Mouse (Mus musculus) midbrain, embryonic 16.5 days (tissue): ENCODE results near the gene Cdc42bpg. TPM values are rescaled to one million over a fixed set of nuclear protein-coding genes. Genes with fewer than 3 reads are reported as not detected.

Source experiments
- ATAC-seq: fragments of 200-750 bp; cut with Nextera tagmentation; 2 replicates; pipeline ENCODE4 v1.8.0; 2017; ENCODE audit warnings: moderate TSS enrichment
- H3K27ac ChIP-seq: fragments of 300-500 bp; sonication (generic); 2 replicates; pipeline ENCODE4 v1.5.1; 2014; ENCODE audit warnings: mild to moderate bottlenecking, low read length, mixed read lengths
- H3K27me3 ChIP-seq: fragments of 300-500 bp; sonication (generic); 2 replicates; pipeline ENCODE4 v1.6.1; 2014; ENCODE audit warnings: low read depth, low read length, mixed read lengths; ENCODE audit not compliant: control insufficient read depth, insufficient read depth
- H3K36me3 ChIP-seq: fragments of 300-500 bp; sonication (generic); 2 replicates; pipeline ENCODE4 v1.6.1; 2014; ENCODE audit warnings: mild to moderate bottlenecking, low read length, moderate library complexity, mixed read lengths; ENCODE audit not compliant: control insufficient read depth, insufficient read depth
- H3K4me1 ChIP-seq: fragments of 300-500 bp; sonication (generic); 2 replicates; pipeline ENCODE4 v1.6.1; 2014; ENCODE audit warnings: mild to moderate bottlenecking, low read length, mixed read lengths; ENCODE audit not compliant: control insufficient read depth, insufficient read depth
- H3K4me2 ChIP-seq: fragments of 300-500 bp; sonication (generic); 2 replicates; pipeline ENCODE4 v1.6.1; 2014; ENCODE audit warnings: mild to moderate bottlenecking, low read length, mixed read lengths
- H3K4me3 ChIP-seq: fragments of 300-500 bp; sonication (generic); 2 replicates; pipeline ENCODE4 v1.5.1; 2014; ENCODE audit warnings: low read depth, mild to moderate bottlenecking, low read length, moderate library complexity, mixed read lengths
- H3K9ac ChIP-seq: fragments of 300-500 bp; sonication (generic); 2 replicates; pipeline ENCODE4 v1.6.1; 2014; ENCODE audit warnings: low read depth, low read length, mixed read lengths
- H3K9me3 ChIP-seq: fragments of 300-500 bp; sonication (generic); replicated peaks from 2 replicates; pipeline ENCODE4 v1.6.1; 2014; ENCODE audit warnings: mild to moderate bottlenecking, low read length, mixed read lengths; ENCODE audit not compliant: control insufficient read depth, poor library complexity, severe bottlenecking
- WGBS: fragments of 180-500 bp; shearing (Covaris S2); extraction: QIAGEN DNeasy Blood & Tissue Kit; methylation state at CpG from one replicate; pipeline ENCODE4 v1.1.7; 2014; 5-methylcytosine and 5-hydroxymethylcytosine counted together
- polyA plus RNA-seq: library from polyadenylated mRNA; unstranded; fragments of >200 nt; fragmentation: Nextera tagmentation; extraction: Ambion mirVana; gene quantifications from 2 replicates; pipeline ENCODE4 v1.2.1, GENCODE M21; 2015

The Cdc42bpg gene
- 0.34 and 0.35 TPM in 2 replicates for polyA plus RNA-seq

GRCm38 (mm10) chr19:6306137-6306551 lies at the start of gene Cdc42bpg:
TSS of gene Cdc42bpg (plus strand) at chr19:6306456.
- H3K27ac ChIP-seq: no peak within 1 kb of the TSS
- peak within 1 kb of the TSS; percentile 63 for H3K9ac ChIP-seq
- peaks cover 2% of the 10 kb centered on the region; the same call in 1 of the 2 replicates for H3K4me1 ChIP-seq
- no peaks in the 10 kb centered on the region for H3K36me3 ChIP-seq
- peaks cover 2% of the 10 kb centered on the region; the same call in 1 of the 2 replicates for H3K27me3 ChIP-seq
- WGBS: 2% methylated on average over 37 of the region's 38 CpGs
- peak within 1 kb of the TSS; percentile 52 for H3K4me3 ChIP-seq
- H3K4me2 ChIP-seq: peak within 1 kb of the TSS; percentile 66
- no peaks in the 10 kb centered on the region for H3K9me3 ChIP-seq
- ATAC-seq: peak; percentile 68

- peaks cover 46% of the 10 kb centered on the region for H3K36me3 ChIP-seq
- WGBS: 57% methylated on average over 2 of the region's 2 CpGs
These were observed 45.8 kb upstream of the Cdc42bpg start for GRCm38 (mm10) chr19:6260428-6260827.

GRCm38 (mm10) chr19:6260946-6261345 lies 45.3 kb upstream of the Cdc42bpg start:
- WGBS: 84% methylated on average over 4 of the region's 4 CpGs
- Histone ChIP-seq H3K9ac (no peak overlapping the region), H3K4me1 (no peaks in the 10 kb centered on the region), H3K4me3 (no peak overlapping the region), H3K9me3 (no peaks in the 10 kb centered on the region), H3K27ac (no peak overlapping the region), H3K4me2 (no peak overlapping the region), H3K27me3 (no peaks in the 10 kb centered on the region), H3K36me3 (peaks cover 42% of the 10 kb centered on the region)
- no peak for ATAC-seq

More at GRCm38 (mm10) chr19:6260428-6260827, 45.8 kb upstream of the Cdc42bpg start:
- Histone ChIP-seq H3K27me3 (no peaks in the 10 kb centered on the region), H3K9me3 (no peaks in the 10 kb centered on the region), H3K27ac (no peak overlapping the region), H3K4me2 (no peak overlapping the region), H3K9ac (no peak overlapping the region), H3K4me3 (no peak overlapping the region), H3K4me1 (no peaks in the 10 kb centered on the region)
- ATAC-seq: no peak

- Histone ChIP-seq H3K9ac (no peak overlapping the region), H3K27ac (no peak overlapping the region), H3K4me1 (no peaks in the 10 kb centered on the region), H3K9me3 (no peaks in the 10 kb centered on the region), H3K36me3 (peaks cover 38% of the 10 kb centered on the region), H3K4me3 (no peak overlapping the region), H3K4me2 (no peak overlapping the region), H3K27me3 (no peaks in the 10 kb centered on the region)
- no peak for ATAC-seq
- 93% methylated on average over 14 of the region's 14 CpGs for WGBS
These were observed 44.9 kb upstream of the Cdc42bpg start for GRCm38 (mm10) chr19:6261379-6261778.

- WGBS: 61% methylated on average over 7 of the region's 7 CpGs
- ATAC-seq: no peak
- Histone ChIP-seq H3K27me3 (no peaks in the 10 kb centered on the region), H3K4me2 (no peak overlapping the region), H3K27ac (no peak overlapping the region), H3K4me1 (no peaks in the 10 kb centered on the region), H3K9ac (no peak overlapping the region), H3K36me3 (peaks cover 32% of the 10 kb centered on the region), H3K4me3 (no peak overlapping the region), H3K9me3 (no peaks in the 10 kb centered on the region)
These were observed 44.0 kb upstream of the Cdc42bpg start for GRCm38 (mm10) chr19:6262222-6262621.

- no peaks in the 10 kb centered on the region for H3K9me3 ChIP-seq
- no peak overlapping the region for H3K4me2 ChIP-seq
- H3K27me3 ChIP-seq: no peaks in the 10 kb centered on the region
- peaks cover 25% of the 10 kb centered on the region for H3K36me3 ChIP-seq
- ATAC-seq: no peak
- no peak overlapping the region for H3K4me3 ChIP-seq
- no peak overlapping the region for H3K9ac ChIP-seq
- 89% methylated on average over 8 of the region's 8 CpGs for WGBS
- no peaks in the 10 kb centered on the region for H3K4me1 ChIP-seq
- H3K27ac ChIP-seq: no peak overlapping the region
These were observed 43.3 kb upstream of the Cdc42bpg start for GRCm38 (mm10) chr19:6262839-6263433.

GRCm38 (mm10) chr19:6264200-6264599 lies 42.1 kb upstream of the Cdc42bpg start:
- H3K4me2 ChIP-seq: no peak overlapping the region
- no peak overlapping the region for H3K27ac ChIP-seq
- H3K36me3 ChIP-seq: peaks cover 19% of the 10 kb centered on the region
- ATAC-seq: no peak
- H3K4me1 ChIP-seq: no peaks in the 10 kb centered on the region
- 80% methylated on average over 9 of the region's 9 CpGs for WGBS
- no peak overlapping the region for H3K9ac ChIP-seq
- no peaks in the 10 kb centered on the region for H3K27me3 ChIP-seq
- H3K9me3 ChIP-seq: no peaks in the 10 kb centered on the region
- H3K4me3 ChIP-seq: no peak overlapping the region

GRCm38 (mm10) chr19:6264945-6265344 lies 41.3 kb upstream of the Cdc42bpg start:
- peaks cover 18% of the 10 kb centered on the region for H3K36me3 ChIP-seq
- ATAC-seq: no peak
- H3K4me1 ChIP-seq: no peaks in the 10 kb centered on the region
- H3K27ac ChIP-seq: no peak overlapping the region
- WGBS: 89% methylated on average over 8 of the region's 8 CpGs
- H3K4me2 ChIP-seq: no peak overlapping the region
- H3K9ac ChIP-seq: no peak overlapping the region
- no peak overlapping the region for H3K4me3 ChIP-seq
- no peaks in the 10 kb centered on the region for H3K9me3 ChIP-seq
- H3K27me3 ChIP-seq: no peaks in the 10 kb centered on the region

- no peak overlapping the region for H3K4me2 ChIP-seq
- H3K27ac ChIP-seq: no peak overlapping the region
- H3K4me1 ChIP-seq: no peaks in the 10 kb centered on the region
- H3K36me3 ChIP-seq: peaks cover 10% of the 10 kb centered on the region
- no peak overlapping the region for H3K4me3 ChIP-seq
- H3K9ac ChIP-seq: no peak overlapping the region
- 68% methylated on average over 6 of the region's 6 CpGs for WGBS
- no peaks in the 10 kb centered on the region for H3K9me3 ChIP-seq
- no peak for ATAC-seq
- H3K27me3 ChIP-seq: no peaks in the 10 kb centered on the region
These were observed 40.5 kb upstream of the Cdc42bpg start for GRCm38 (mm10) chr19:6265727-6266182.
